Mouse (Mus musculus) brain, embryonic 14.5 days (tissue): ENCODE data around the gene Sox5.

ENCODE experiments used
- CTCF ChIP-seq: fragments of 200-500 bp; IDR thresholded peaks from 2 replicates; pipeline ENCODE4 v1.5.1; 2012; ENCODE audit warnings: inconsistent platforms, mild to moderate bottlenecking, moderate library complexity, borderline replicate concordance; ENCODE audit not compliant: insufficient read depth, insufficient read length; ENCODE audit errors: extremely low read depth
- POLR2A ChIP-seq: fragments of 200-500 bp; IDR thresholded peaks from 2 replicates; pipeline ENCODE4 v1.6.1; 2012; ENCODE audit warnings: mild to moderate bottlenecking, inconsistent platforms, borderline replicate concordance; ENCODE audit not compliant: poor library complexity, insufficient read depth, insufficient read length, severe bottlenecking; ENCODE audit errors: extremely low read depth

GRCm38 (mm10) chr6:144297131-144297530 lies 484.6 kb downstream of the Sox5 start:
- TF ChIP-seq POLR2A = no peak
- no peak for TF ChIP-seq CTCF
